Mouse (Mus musculus) lung, postnatal 4 days (tissue): ENCODE measurements at regions not wholly inside any gene's neighbourhood (a gene's known extent, or its start where the extent isn't known, plus 50 kb on each side); places are given as distances from the start of the nearest gene placed in this dataset.
A peak's percentile ranks its signal among the peaks of the same experiment; 100 is the strongest.
"Not testable (repeated sequence)": the region's sequence is repeated elsewhere in the genome, so short reads cannot be mapped to it uniquely, and the experiment has no call there.

Experiments used
- DNase-seq, 2 experiments: peaks; one replicate each; pipeline ENCODE4 v3.0.0; 2021

- no peak for DNase-seq
Measured at GRCm38 (mm10) chr3:21149618-21150017, 782.6 kb upstream of the Agtr1b start.

GRCm38 (mm10) chr3:21128821-21129504 is 762.0 kb upstream of the Agtr1b start:
- no peak for DNase-seq

- DNase-seq, result no peak
Measured at GRCm38 (mm10) chr3:21126191-21126590, 759.2 kb upstream of the Agtr1b start.

GRCm38 (mm10) chr3:21118164-21118902 is 751.4 kb upstream of the Agtr1b start:
- DNase-seq, result no peak

- DNase-seq, result no peak
Measured at GRCm38 (mm10) chr3:21111735-21112518, 745.0 kb upstream of the Agtr1b start.

GRCm38 (mm10) chr3:21090206-21090605 is 723.2 kb upstream of the Agtr1b start:
- no peak for DNase-seq

- DNase-seq, result no peak
Measured at GRCm38 (mm10) chr3:21086426-21086825, 719.4 kb upstream of the Agtr1b start.

GRCm38 (mm10) chr3:21077548-21077947 is 710.6 kb upstream of the Agtr1b start:
- no peak for DNase-seq

- not testable (repeated sequence) for DNase-seq
Measured at GRCm38 (mm10) chr3:21053337-21053736, 686.4 kb upstream of the Agtr1b start.

- not testable (repeated sequence) for DNase-seq
Measured at GRCm38 (mm10) chr3:21049365-21049764, 682.4 kb upstream of the Agtr1b start.

GRCm38 (mm10) chr3:21045981-21046380 is 679.0 kb upstream of the Agtr1b start:
- no peak for DNase-seq

GRCm38 (mm10) chr3:21025876-21026275 is 658.9 kb upstream of the Agtr1b start:
- DNase-seq, result no peak

- no peak for DNase-seq
Measured at GRCm38 (mm10) chr3:21020946-21021345, 654.0 kb upstream of the Agtr1b start.

- DNase-seq, result no peak
Measured at GRCm38 (mm10) chr3:21020297-21020696, 653.3 kb upstream of the Agtr1b start.

- DNase-seq, result no peak
Measured at GRCm38 (mm10) chr3:21009650-21010049, 642.7 kb upstream of the Agtr1b start.

GRCm38 (mm10) chr3:20998295-20998694 is 631.3 kb upstream of the Agtr1b start:
- no peak for DNase-seq

GRCm38 (mm10) chr3:20989486-20989970 is 622.6 kb upstream of the Agtr1b start:
- no peak for DNase-seq

GRCm38 (mm10) chr3:20986942-20987341 is 620.0 kb upstream of the Agtr1b start:
- no peak for DNase-seq

- no peak for DNase-seq
Measured at GRCm38 (mm10) chr3:20986377-20986727, 619.4 kb upstream of the Agtr1b start.

GRCm38 (mm10) chr3:20985682-20986376 is 618.9 kb upstream of the Agtr1b start:
- DNase-seq, result peak in 1 of 2 experiments; percentile 7

- DNase-seq, result no peak
Measured at GRCm38 (mm10) chr3:20984146-20984545, 617.2 kb upstream of the Agtr1b start.

GRCm38 (mm10) chr3:20973077-20973476 is 606.1 kb upstream of the Agtr1b start:
- DNase-seq, result no peak
